Mouse (Mus musculus): ENCODE measurements at regions not wholly inside any gene's neighbourhood (a gene's known extent, or its start where the extent isn't known, plus 50 kb on each side); places are given as distances from the start of the nearest gene placed in this dataset.
"Not testable (repeated sequence)": the region's sequence is repeated elsewhere in the genome, so short reads cannot be mapped to it uniquely, and the experiment has no call there.

GRCm38 (mm10) chr9:86095460-86095859, 253.3 kb downstream of the Tpbg start:
- DNase-seq: no peak

GRCm38 (mm10) chr9:86096246-86096645, 254.1 kb downstream of the Tpbg start:
- no peak for DNase-seq

GRCm38 (mm10) chr9:86099325-86099724, 257.1 kb downstream of the Tpbg start:
- no peak for DNase-seq

- DNase-seq: no peak
Measured at GRCm38 (mm10) chr9:86101360-86102086, 259.3 kb downstream of the Tpbg start.

- no peak for DNase-seq
Measured at GRCm38 (mm10) chr9:86103607-86104006, 261.4 kb downstream of the Tpbg start.

GRCm38 (mm10) chr9:86104664-86105063, 262.5 kb downstream of the Tpbg start:
- no peak for DNase-seq

GRCm38 (mm10) chr9:86105851-86106250, 263.7 kb downstream of the Tpbg start:
- DNase-seq: no peak

GRCm38 (mm10) chr9:86109906-86110305, 267.7 kb downstream of the Tpbg start:
- DNase-seq: no peak

GRCm38 (mm10) chr9:86119370-86119769, 277.2 kb downstream of the Tpbg start:
- no peak for DNase-seq

GRCm38 (mm10) chr9:86135617-86136016, 293.4 kb downstream of the Tpbg start:
- DNase-seq: not testable (repeated sequence)

GRCm38 (mm10) chr9:86145903-86146302, 303.7 kb downstream of the Tpbg start:
- no peak for DNase-seq

GRCm38 (mm10) chr9:86160316-86160715, 304.4 kb downstream of the Ube2cbp start:
- no peak for DNase-seq

GRCm38 (mm10) chr9:86166362-86167067, 298.2 kb downstream of the Ube2cbp start:
- no peak for DNase-seq

- DNase-seq: no peak
Measured at GRCm38 (mm10) chr9:86170756-86171155, 294.0 kb downstream of the Ube2cbp start.

GRCm38 (mm10) chr9:86186751-86187747, 277.7 kb downstream of the Ube2cbp start:
- no peak for DNase-seq

- no peak for DNase-seq
Measured at GRCm38 (mm10) chr9:86188873-86189272, 275.9 kb downstream of the Ube2cbp start.

- no peak for DNase-seq
Measured at GRCm38 (mm10) chr9:86205041-86205440, 259.7 kb downstream of the Ube2cbp start.

GRCm38 (mm10) chr9:86208334-86208925, 256.3 kb downstream of the Ube2cbp start:
- no peak for DNase-seq

- DNase-seq: no peak
Measured at GRCm38 (mm10) chr9:86211267-86211666, 253.5 kb downstream of the Ube2cbp start.

GRCm38 (mm10) chr9:86219669-86220068, 245.1 kb downstream of the Ube2cbp start:
- no peak for DNase-seq

GRCm38 (mm10) chr9:86224530-86224929, 240.2 kb downstream of the Ube2cbp start:
- no peak for DNase-seq

- no peak for DNase-seq
Measured at GRCm38 (mm10) chr9:86230673-86231350, 233.9 kb downstream of the Ube2cbp start.
